Mouse (Mus musculus): ENCODE data around the gene Sbsn.
"Not testable (repeated sequence)": the region's sequence is repeated elsewhere in the genome, so short reads cannot be mapped to it uniquely, and the experiment has no call there.

Sbsn gene

GRCm38 (mm10) chr7:30751086-30751669 lies at the start of gene Sbsn:
Gene Sbsn (plus strand): TSS chr7:30751471.
- no peak for DNase-seq

DNA sequence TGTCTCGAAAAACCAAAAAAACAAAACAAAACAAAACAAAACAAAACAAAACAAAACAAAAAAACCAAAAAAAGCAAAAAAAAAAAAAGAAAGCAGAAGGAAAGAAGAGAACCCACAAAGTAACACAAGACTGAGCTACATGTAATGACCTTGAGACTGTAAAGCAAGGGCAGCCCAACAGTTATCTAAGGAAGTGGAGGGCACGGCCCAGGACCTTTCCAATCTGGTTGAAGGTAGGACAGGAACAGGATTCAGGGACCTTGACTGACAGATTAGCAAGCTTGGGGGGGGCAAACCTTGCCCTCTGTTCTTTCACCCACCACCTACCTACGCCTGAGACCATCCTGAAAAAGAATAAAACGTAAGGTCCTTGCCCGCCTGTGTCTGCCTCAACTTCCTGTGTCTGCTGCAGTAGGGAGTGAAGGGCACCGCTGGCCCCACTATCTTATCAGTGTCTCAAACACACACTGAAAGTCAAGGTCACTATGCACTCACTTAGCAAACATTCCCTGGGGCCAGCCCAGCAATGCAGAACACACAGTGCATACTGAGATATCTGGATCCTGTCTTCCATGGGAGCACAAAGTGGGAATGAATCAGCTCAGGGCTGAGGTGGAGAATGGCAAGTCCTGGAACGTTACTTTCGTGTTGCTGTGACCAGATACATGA lies 44.9 kb upstream of the Sbsn start:
- no peak for DNase-seq

- DNase-seq = no peak
Observed at GRCm38 (mm10) chr7:30707441-30707840, 43.8 kb upstream of the Sbsn start.

DNA sequence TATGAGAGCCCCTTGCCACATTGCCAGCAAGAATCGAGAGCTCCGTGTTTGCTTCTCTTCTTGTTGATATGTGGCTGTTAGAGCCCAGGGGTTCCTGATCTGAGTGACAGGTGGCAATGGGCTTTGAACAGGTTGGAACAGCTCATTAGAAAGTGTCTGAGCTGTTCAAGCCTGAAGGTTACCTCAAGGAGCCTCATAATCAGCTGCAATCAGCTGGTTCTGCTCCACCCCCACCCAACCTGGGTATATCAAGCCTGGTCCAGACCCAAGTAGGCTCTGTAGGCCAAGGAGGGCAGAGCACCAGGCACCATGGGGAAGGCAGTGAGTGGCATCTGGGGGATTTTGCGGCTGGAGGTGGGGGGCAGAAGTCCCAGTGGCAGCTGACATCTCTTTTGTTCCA lies 39.3 kb upstream of the Sbsn start, which contains the start of gene Atp4a:
TSS of gene Atp4a (plus strand) at position 268 of the 400 bp plus-strand sequence.
- no peak for DNase-seq

DNA sequence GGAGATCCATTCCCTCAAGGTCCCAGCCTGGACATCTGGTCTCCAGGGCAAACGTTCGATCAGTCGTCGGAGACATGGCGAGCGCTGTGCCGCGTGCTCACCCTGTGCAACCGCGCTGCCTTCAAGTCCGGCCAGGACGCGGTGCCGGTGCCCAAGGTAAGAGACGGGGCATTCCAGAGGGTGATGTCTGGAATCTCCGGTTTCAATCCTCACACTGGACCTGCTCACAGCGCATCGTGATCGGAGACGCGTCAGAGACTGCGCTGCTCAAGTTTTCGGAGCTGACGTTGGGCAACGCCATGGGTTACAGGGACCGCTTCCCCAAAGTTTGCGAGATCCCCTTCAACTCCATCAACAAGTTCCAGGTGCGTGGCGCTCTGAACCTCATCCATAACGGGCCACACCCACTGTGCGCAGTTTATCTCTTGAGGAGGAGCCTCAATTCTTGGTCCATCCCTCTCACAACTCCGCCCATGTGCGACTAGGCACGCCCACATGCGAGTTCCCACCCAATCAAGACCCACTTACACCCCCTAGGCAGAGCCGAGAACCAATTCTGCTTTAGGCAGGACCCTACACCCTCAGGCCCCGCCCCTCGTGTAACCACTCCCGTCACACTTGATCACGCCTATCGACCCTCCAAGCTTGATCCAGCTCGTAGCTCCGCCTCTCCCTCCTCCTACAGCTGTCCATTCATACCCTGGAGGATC lies 34.1 kb upstream of the Sbsn start:
- no peak for DNase-seq

GRCm38 (mm10) chr7:30717716-30718046 lies 33.6 kb upstream of the Sbsn start:
- DNase-seq = no peak

DNA sequence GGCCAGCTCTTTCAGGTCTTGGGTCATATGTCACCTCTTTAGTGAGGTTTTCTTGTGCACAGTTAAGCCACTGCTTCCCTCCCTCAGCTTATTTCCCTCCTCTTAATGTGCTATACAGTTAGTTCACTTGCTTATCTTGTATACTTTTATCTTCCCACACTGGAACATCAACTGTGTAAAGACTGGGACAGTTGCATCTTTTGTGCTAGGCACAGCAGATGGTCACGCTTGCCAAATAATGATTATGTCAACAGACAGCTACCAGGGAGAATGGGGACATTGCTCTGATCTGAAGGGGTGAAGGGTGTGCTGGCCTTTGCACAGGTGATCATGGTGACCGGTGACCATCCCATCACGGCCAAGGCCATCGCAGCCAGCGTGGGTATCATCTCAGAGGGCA lies 31.6 kb upstream of the Sbsn start:
- no peak for DNase-seq

GRCm38 (mm10) chr7:30721286-30721685 lies 30.0 kb upstream of the Sbsn start:
- peak; percentile 55 for DNase-seq

GRCm38 (mm10) chr7:30723274-30723953 lies 27.9 kb upstream of the Sbsn start:
- no peak for DNase-seq

DNA sequence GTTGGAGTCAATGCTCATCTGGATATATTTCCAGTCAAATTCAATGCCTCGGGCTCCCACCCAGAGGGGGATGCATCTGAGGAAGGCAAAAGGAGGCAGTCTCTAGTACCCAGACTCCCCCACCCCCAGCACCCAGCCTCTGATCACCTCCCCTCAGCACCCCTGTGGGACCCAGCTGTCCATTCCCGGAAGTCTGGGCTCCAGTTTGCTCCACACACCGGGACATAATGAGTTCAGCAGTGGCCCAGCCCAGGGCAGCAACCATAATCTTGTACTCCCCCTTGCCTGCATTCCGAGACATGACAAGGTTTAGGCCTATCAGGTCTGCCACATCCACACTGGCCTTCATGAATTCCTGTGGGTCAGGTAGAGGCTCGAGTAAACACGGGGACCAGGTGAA lies 23.1 kb upstream of the Sbsn start:
- DNase-seq = peak; percentile 48

GRCm38 (mm10) chr7:30728739-30729395 lies 22.4 kb upstream of the Sbsn start:
- no peak for DNase-seq

GRCm38 (mm10) chr7:30729396-30730063 lies 21.7 kb upstream of the Sbsn start, which contains the start of gene Tmem147:
Gene Tmem147 (minus strand): TSS chr7:30729540.
- DNase-seq = peak; percentile 97

GRCm38 (mm10) chr7:30730064-30730722 lies 21.1 kb upstream of the Sbsn start:
- peak; percentile 47 for DNase-seq

DNA sequence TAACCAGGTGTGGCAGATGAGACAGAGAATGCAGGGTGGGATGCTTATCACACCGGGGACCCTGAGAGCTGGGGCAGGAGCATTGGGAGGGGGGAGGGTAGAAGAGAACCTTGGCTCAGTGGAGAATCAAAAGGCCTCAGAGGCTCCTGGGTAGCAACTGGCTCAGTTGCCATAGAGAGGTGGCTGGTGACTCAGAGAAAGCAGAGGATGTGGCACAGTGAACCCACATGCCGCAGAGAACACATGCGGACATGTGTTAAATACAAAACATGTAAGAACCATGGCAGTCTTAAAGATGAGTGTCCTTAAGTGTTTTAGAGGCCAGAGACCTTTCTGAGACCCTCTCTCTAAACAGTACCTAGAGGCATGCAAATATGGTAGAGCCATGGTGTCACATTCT lies 15.1 kb upstream of the Sbsn start:
- no peak for DNase-seq

DNA sequence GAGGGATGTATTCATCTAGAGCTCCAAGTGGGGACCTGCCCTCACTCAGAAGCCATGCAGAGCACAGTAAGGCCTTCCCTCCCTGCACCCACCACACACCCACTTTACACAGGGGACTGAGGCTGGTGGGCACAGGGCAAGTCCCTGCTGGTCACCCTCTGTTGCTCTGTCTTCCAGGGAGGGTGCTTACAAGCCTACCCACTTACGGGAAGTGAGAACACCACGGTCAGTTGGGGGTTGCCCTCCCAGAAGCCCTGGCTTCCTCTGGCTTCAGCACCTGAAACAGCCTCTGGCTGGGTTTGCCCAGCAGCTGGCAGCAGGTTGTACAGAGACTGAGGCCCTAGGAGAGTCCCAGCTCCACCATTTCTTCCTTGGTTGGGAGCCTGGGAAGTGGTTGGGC lies 8.7 kb upstream of the Sbsn start:
- not testable (repeated sequence) for DNase-seq

DNA sequence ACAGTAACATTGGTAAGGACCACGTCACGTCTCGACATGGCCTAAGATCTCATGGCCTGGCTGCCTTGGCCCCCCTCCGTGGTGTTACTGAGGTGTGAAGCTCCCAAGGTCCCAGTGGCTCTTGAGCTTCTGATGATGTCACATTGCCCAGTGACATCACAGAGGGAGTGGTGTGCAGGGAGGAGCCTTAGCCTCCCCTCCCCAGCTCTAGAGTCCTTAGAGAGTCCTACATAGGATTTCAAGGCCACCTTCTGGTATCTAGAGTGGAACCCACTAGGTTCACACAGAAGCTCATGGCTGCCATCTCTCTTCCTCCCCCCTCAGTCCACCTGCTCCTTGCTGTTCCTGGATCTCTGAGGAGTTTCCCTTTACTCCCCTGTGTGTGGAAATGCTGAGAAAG lies 7.7 kb upstream of the Sbsn start, which contains the start of gene Gapdhs:
TSS of gene Gapdhs (minus strand) at position 65 of the 400 bp plus-strand sequence.
- DNase-seq = not testable (repeated sequence)

- no peak for DNase-seq
Observed at GRCm38 (mm10) chr7:30744022-30744598, 7.2 kb upstream of the Sbsn start.

DNA sequence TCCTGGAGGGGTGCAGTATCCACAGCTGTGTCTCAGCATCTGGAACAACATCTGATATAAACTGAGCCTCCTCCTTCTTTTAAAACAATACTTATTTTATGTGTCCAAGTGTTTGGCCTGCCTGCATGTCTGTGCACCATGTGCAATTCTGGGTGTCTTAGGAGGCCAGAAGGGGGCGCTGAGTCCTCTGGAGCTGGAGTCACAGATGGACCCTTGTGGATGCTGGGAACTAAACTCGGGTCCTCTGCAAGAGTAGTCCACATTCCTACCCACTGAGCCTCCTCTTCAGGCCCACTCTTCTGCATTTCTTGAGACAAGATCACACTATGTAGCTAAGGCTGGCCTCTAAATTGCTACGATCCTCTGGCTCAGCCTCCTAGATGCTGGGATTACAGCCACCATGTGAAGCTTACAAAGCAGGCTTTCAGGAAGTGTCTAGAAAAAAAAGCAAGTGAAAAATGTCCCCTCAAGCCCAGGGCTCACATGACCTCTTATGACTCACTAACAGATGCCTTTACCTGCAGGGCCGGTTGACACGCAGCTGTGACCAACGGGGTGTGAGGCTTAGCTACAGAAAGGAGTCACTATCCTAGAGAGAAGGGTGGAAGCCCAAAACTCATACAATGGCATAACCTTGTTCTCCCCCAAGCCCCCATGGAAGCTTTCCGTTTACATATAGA lies 3.6 kb upstream of the Sbsn start:
- no peak for DNase-seq

GRCm38 (mm10) chr7:30749824-30750606 lies 1.3 kb upstream of the Sbsn start:
- no peak for DNase-seq

GRCm38 (mm10) chr7:30757001-30757400 lies 5.7 kb downstream of the Sbsn start:
- no peak for DNase-seq
